Comparison of ENCODE assay signal across 29 mouse cellular contexts in the genomic region with DNA sequence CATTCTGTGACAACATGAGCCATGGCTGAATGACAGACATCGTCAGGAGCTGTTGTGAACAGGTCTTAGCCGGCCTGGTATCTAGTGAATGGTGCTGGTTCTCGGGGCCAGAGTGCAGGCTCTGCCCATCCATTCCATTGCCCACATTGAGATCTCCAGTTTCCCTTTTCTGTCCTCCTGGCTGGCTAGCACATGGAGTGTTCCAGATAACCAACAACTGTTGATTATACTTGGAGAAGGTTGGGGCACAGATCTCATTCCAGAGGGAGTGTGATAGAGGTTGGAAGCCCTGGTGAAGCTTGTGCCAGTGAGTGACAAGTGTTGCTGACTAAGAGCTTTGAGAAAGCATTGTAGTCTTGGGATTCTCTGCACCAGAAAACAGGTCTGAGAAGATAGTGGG.
DNase-seq lines count a peak whose midpoint lies in the region; ATAC-seq lines count a peak whose summit lies in the region.
"Had no signal": no experiment of that assay in that cellular context is flagged by ENCODE, and none has a peak within 500 bp of the region (broad histone marks: within the 10 kb centered on the region; RNA-seq: fewer than 3 reads in every experiment).

No protein-coding gene starts in this region.

- H3K9ac ChIP-seq in heart, embryonic 16.5 days (ENCODE audit: low read length) = 0 out of 2 replicates have a peak overlapping the region, but pooled peaks have one; percentile 10
- no peak overlapping the region for H3K9ac ChIP-seq in heart, embryonic 12.5 days
- no peak overlapping the region for H3K9ac ChIP-seq in neural tube, embryonic 15.5 days (replicated peaks)
- H3K9ac ChIP-seq: forebrain, embryonic 13.5 days; liver, embryonic 12.5 days; liver, postnatal 0 days; neural tube, embryonic 13.5 days; stomach, embryonic 15.5 days had no signal

- no peaks in the 10 kb centered on the region for H3K36me3 ChIP-seq in heart, embryonic 16.5 days (ENCODE audit: control insufficient read depth, insufficient read depth)
- no peaks in the 10 kb centered on the region for H3K36me3 ChIP-seq in heart, embryonic 12.5 days
- no peaks in the 10 kb centered on the region for H3K36me3 ChIP-seq in neural tube, embryonic 15.5 days
- peaks cover 10% of the 10 kb centered on the region for H3K36me3 ChIP-seq in megakaryocyte, embryonic 14.5 days (replicated peaks; ENCODE audit: low read length)
- H3K36me3 ChIP-seq: liver, embryonic 12.5 days; neural tube, embryonic 13.5 days; stomach, embryonic 15.5 days had no signal

- no peaks in the 10 kb centered on the region for H3K27me3 ChIP-seq in heart, embryonic 16.5 days (ENCODE audit: control insufficient read depth, insufficient read depth, low read length)
- no peaks in the 10 kb centered on the region for H3K27me3 ChIP-seq in heart, embryonic 12.5 days (replicated peaks)
- H3K27me3 ChIP-seq in neural tube, embryonic 15.5 days (replicated peaks) = no peaks in the 10 kb centered on the region
- H3K27me3 ChIP-seq in megakaryocyte, embryonic 14.5 days (replicated peaks) = no peaks in the 10 kb centered on the region
- H3K27me3 ChIP-seq: forebrain, embryonic 13.5 days; liver, embryonic 12.5 days; neural tube, embryonic 13.5 days; stomach, embryonic 15.5 days had no signal

- no peak overlapping the region for H3K4me3 ChIP-seq in heart, embryonic 16.5 days (ENCODE audit: low read length)
- no peak overlapping the region for H3K4me3 ChIP-seq in heart, embryonic 12.5 days
- no peak overlapping the region for H3K4me3 ChIP-seq in neural tube, embryonic 15.5 days (replicated peaks)
- H3K4me3 ChIP-seq in megakaryocyte, embryonic 14.5 days (replicated peaks) = peak overlapping the region; percentile 16
- H3K4me3 ChIP-seq: erythroblast, embryonic 14.5 days; forebrain, embryonic 13.5 days; liver, embryonic 12.5 days; myocyte; neural tube, embryonic 13.5 days; stomach, embryonic 15.5 days had no signal

- peak; percentile 36 to 52 for DNase-seq in heart, adult 18-20 months
- DNase-seq in heart, postnatal 4 days = no peak
- DNase-seq in neural tube, embryonic 10.5 days (ENCODE audit: extremely low spot score, low spot score) = no peak
- DNase-seq in layer of hippocampus, postnatal 10 days (ENCODE audit: low spot score in 2 of 2) = no peak
- DNase-seq: adrenal gland, adult 2 months; adrenal gland, postnatal 36 days; B cell, adult 2 months; cerebellum, adult 2 months; cerebellum, postnatal 14 days; gastrocnemius, postnatal 36 days; kidney, adult 8-10 months; kidney, postnatal 4 days; layer of hippocampus, postnatal 36 days; left cerebral cortex, postnatal 4 days; liver, postnatal 0 days; right cerebral cortex, postnatal 14 days had no signal

- 59% methylated on average over 3 of the region's 3 CpGs for WGBS in heart, embryonic 16.5 days
- 67% methylated on average over 3 of the region's 3 CpGs for WGBS in heart, embryonic 12.5 days
- 95% methylated on average over 3 of the region's 3 CpGs for WGBS in neural tube, embryonic 15.5 days

- peaks cover 26% of the 10 kb centered on the region for H3K4me1 ChIP-seq in heart, embryonic 16.5 days (ENCODE audit: control insufficient read depth, insufficient read depth, low read length)
- peaks cover 41% of the 10 kb centered on the region for H3K4me1 ChIP-seq in heart, embryonic 12.5 days (replicated peaks)
- peaks cover 36% of the 10 kb centered on the region for H3K4me1 ChIP-seq in neural tube, embryonic 15.5 days
- peaks cover 76% of the 10 kb centered on the region for H3K4me1 ChIP-seq in megakaryocyte, embryonic 14.5 days

- no peaks in the 10 kb centered on the region for H3K9me3 ChIP-seq in heart, embryonic 16.5 days (replicated peaks; ENCODE audit: control insufficient read depth, low read length)
- 0 out of 2 replicates have a peak, but pooled peaks cover 2% of the 10 kb centered on the region for H3K9me3 ChIP-seq in heart, embryonic 12.5 days (replicated peaks)
- H3K9me3 ChIP-seq in neural tube, embryonic 15.5 days (replicated peaks) = no peaks in the 10 kb centered on the region
- peaks cover 6% of the 10 kb centered on the region for H3K9me3 ChIP-seq in megakaryocyte, embryonic 14.5 days
- H3K9me3 ChIP-seq: forebrain, embryonic 13.5 days; liver, embryonic 12.5 days; neural tube, embryonic 13.5 days; stomach, embryonic 15.5 days had no signal

- no peak overlapping the region for H3K4me2 ChIP-seq in heart, embryonic 16.5 days (ENCODE audit: low read depth, low read length)
- no peak overlapping the region for H3K4me2 ChIP-seq in heart, embryonic 12.5 days
- no peak overlapping the region for H3K4me2 ChIP-seq in neural tube, embryonic 15.5 days
- H3K4me2 ChIP-seq: liver, embryonic 12.5 days; midbrain, embryonic 11.5 days; neural tube, embryonic 13.5 days; stomach, embryonic 15.5 days had no signal

- no peak overlapping the region for H3K27ac ChIP-seq in heart, embryonic 16.5 days (ENCODE audit: low read length)
- H3K27ac ChIP-seq in heart, embryonic 12.5 days (ENCODE audit: poor library complexity, severe bottlenecking) = no peak overlapping the region
- peak overlapping the region; percentile 14; the same call in 1 of the 2 replicates for H3K27ac ChIP-seq in neural tube, embryonic 15.5 days (replicated peaks)
- H3K27ac ChIP-seq: forebrain, embryonic 13.5 days; kidney, postnatal 0 days; liver, embryonic 12.5 days; stomach, embryonic 15.5 days had no signal

- ATAC-seq in heart, embryonic 16.5 days (replicated peaks; ENCODE audit: extremely low read depth, insufficient read depth, low FRiP score) = peak; percentile 33; the same call in 1 of the 2 replicates
- no peak for ATAC-seq in heart, embryonic 12.5 days (ENCODE audit: insufficient number of reproducible peaks, low FRiP score)
- no peak for ATAC-seq in neural tube, embryonic 15.5 days (ENCODE audit: low FRiP score)
- ATAC-seq: forebrain, embryonic 13.5 days; intestine, embryonic 16.5 days; liver, embryonic 12.5 days; liver, postnatal 0 days had no signal

Comparison
In these comparisons a context has a peak if more than half of its experiments do, and no peak if none do; other contexts are left out.
1. DNase-seq: peak in heart, adult 18-20 months (2 of 2); none in heart, postnatal 4 days (single experiment), neural tube, embryonic 10.5 days (single experiment) and layer of hippocampus, postnatal 10 days (0 of 2).